Mouse (Mus musculus) forebrain, embryonic 11.5 days (tissue): Measurements from ENCODE around the gene Dleu7. TPM values are rescaled to one million over a fixed set of nuclear protein-coding genes. Genes with fewer than 3 reads are reported as not detected.

Source experiments
- ATAC-seq: fragments of 200-750 bp; cut with Nextera tagmentation; replicated peaks from 2 replicates; pipeline ENCODE4 v1.8.0; 2017; ENCODE audit warnings: moderate TSS enrichment; ENCODE audit not compliant: low FRiP score
- DNase-seq: peaks from one replicate; pipeline ENCODE4 v3.0.0-alpha.2; 2017; ENCODE audit warnings: low spot score
- H3K27ac ChIP-seq: fragments of 300-500 bp; sonication (generic); 2 replicates; pipeline ENCODE4 v1.5.1; 2014; ENCODE audit warnings: low read depth, low read length
- H3K27me3 ChIP-seq: fragments of 300-500 bp; sonication (generic); 2 replicates; pipeline ENCODE4 v1.6.1; 2014; ENCODE audit warnings: mild to moderate bottlenecking, low read length, mixed read lengths; ENCODE audit not compliant: control insufficient read depth, insufficient read depth
- H3K36me3 ChIP-seq: fragments of 300-500 bp; sonication (generic); 2 replicates; pipeline ENCODE4 v1.6.1; 2014; ENCODE audit warnings: mild to moderate bottlenecking, low read length, moderate library complexity, mixed read lengths; ENCODE audit not compliant: control insufficient read depth, insufficient read depth
- H3K4me1 ChIP-seq: fragments of 300-500 bp; sonication (generic); replicated peaks from 2 replicates; pipeline ENCODE4 v1.6.1; 2014; ENCODE audit warnings: low read length, mixed read lengths; ENCODE audit not compliant: control insufficient read depth, insufficient read depth
- H3K4me2 ChIP-seq: fragments of 300-500 bp; sonication (generic); 2 replicates; pipeline ENCODE4 v1.6.1; 2014; ENCODE audit warnings: low read depth, mild to moderate bottlenecking, low read length, moderate library complexity, mixed read lengths; ENCODE audit not compliant: severe bottlenecking
- H3K4me3 ChIP-seq: fragments of 300-500 bp; sonication (generic); 2 replicates; pipeline ENCODE4 v1.5.1; 2014; ENCODE audit warnings: low read depth, low read length
- H3K9ac ChIP-seq: fragments of 300-500 bp; sonication (generic); 2 replicates; pipeline ENCODE4 v1.6.1; 2014; ENCODE audit warnings: low read length
- H3K9me3 ChIP-seq: fragments of 300-500 bp; sonication (generic); 2 replicates; pipeline ENCODE4 v1.6.1; 2016; ENCODE audit warnings: low read length, mixed read lengths; ENCODE audit not compliant: control insufficient read depth
- WGBS: fragments of 180-500 bp; shearing (Covaris S2); extraction: QIAGEN DNeasy Blood & Tissue Kit; methylation state at CpG from one replicate; pipeline ENCODE4 v1.1.7; 2014; 5-methylcytosine and 5-hydroxymethylcytosine counted together
- polyA plus RNA-seq: library from polyadenylated mRNA; unstranded; fragments of >200 nt; fragmentation: Nextera tagmentation; extraction: Ambion mirVana; gene quantifications from 2 replicates; pipeline ENCODE4 v1.2.1, GENCODE M21; 2014

Dleu7 gene
- polyA plus RNA-seq, 1 experiment from 2014 or later: 3.2 TPM

DNA sequence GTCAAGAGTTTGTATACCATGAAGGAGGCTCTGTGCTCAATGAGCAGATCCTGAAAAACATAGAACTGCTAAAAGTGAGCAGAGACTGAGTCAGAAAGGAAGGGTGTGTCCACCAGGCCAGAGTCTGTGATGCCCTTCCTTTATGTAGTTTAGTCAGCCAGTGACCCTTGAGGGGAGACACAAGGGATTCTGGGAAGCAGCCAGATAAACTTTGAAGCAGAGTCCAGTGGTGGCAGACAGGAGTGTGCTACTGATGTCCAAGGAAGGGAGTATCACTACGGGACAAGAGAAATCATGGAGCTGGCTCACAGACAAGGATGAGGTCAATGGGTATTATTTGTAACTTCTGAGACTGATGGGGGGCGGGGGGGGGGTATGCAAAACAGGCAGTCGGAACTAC, 7.2 kb upstream of the Dleu7 start:
- WGBS: 83% methylated on average over 3 of the region's 3 CpGs
- no peak for ATAC-seq

DNA sequence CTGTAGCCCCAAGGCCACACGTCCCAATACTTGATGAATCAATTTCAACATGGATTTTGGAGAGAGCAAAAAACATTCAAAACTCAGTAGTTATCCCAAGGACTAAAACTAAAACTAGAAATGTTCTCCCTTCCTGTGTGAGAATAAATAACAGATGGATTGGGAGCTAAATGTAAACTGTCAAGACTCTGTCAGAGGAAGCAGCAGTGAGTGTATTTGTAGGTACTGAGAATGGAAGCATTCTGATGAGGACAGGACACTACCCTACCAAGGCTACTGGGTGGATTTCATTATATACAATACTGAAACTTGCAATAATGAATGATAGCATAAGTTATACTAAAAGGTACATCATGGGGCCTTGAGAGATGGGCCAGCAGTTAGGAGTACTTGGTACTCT, 6.0 kb upstream of the Dleu7 start:
- Histone ChIP-seq H3K36me3 (no peaks in the 10 kb centered on the region), H3K9me3 (no peaks in the 10 kb centered on the region), H3K4me2 (no peak overlapping the region), H3K27ac (no peak overlapping the region), H3K9ac (no peak overlapping the region), H3K4me1 (no peaks in the 10 kb centered on the region), H3K4me3 (no peak overlapping the region), H3K27me3 (no peaks in the 10 kb centered on the region)
- WGBS: 86% methylated on average over 1 of the region's 1 CpGs
- DNase-seq (no peak), ATAC-seq (no peak)

More for the DNA sequence above, 7.2 kb upstream of the Dleu7 start:
- no peaks in the 10 kb centered on the region for H3K9me3 ChIP-seq
- DNase-seq: no peak
- no peaks in the 10 kb centered on the region for H3K4me1 ChIP-seq
- no peak overlapping the region for H3K4me2 ChIP-seq
- H3K36me3 ChIP-seq: no peaks in the 10 kb centered on the region
- H3K9ac ChIP-seq: no peak overlapping the region
- no peak overlapping the region for H3K4me3 ChIP-seq
- no peaks in the 10 kb centered on the region for H3K27me3 ChIP-seq
- no peak overlapping the region for H3K27ac ChIP-seq

- no peak; the same call in 1 of the 2 replicates for ATAC-seq
- no peaks in the 10 kb centered on the region; the same call in 1 of the 2 replicates for H3K4me1 ChIP-seq
- H3K27ac ChIP-seq: no peak overlapping the region
- peak overlapping the region; percentile 72 for H3K9ac ChIP-seq
- no peaks in the 10 kb centered on the region for H3K36me3 ChIP-seq
- DNase-seq: no peak
- no peaks in the 10 kb centered on the region for H3K9me3 ChIP-seq
- H3K27me3 ChIP-seq: no peaks in the 10 kb centered on the region
- WGBS: 28% methylated on average over 7 of the region's 7 CpGs
- peak overlapping the region; percentile 100 for H3K4me2 ChIP-seq
- peak overlapping the region; percentile 50 for H3K4me3 ChIP-seq
These were observed 720 bp downstream of the Dleu7 start for GRCm38 (mm10) chr14:62292166-62292487.

DNA sequence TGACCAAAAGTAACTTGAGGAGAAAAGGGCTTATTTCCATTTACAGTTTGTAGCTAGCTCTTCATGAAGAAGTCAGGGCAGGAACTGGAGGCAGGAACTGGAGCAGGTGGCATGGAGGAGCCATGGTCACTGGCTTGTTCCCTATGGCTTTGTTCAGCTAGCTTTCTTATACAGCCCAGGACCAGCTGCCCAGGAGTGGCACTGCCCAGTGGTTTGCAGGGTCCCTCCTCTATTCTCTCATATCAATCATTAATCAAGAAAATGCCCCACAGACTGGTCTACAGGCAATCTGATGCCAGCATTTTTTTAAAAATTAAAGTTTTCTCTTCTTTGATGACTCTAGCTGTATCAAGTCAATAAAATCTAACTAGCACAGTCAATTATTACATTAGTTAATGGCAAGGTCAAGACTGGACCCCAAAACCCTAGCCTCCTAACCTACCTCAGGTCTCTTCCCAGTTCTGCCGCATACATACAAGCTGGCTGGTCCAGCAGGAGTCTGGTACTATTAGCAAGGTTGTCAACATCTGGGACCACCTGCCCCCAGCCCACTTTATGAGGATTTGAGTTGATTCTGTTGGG, 1.4 kb downstream of the Dleu7 start:
- no peak overlapping the region for H3K4me2 ChIP-seq
- no peaks in the 10 kb centered on the region; the same call in 1 of the 2 replicates for H3K4me1 ChIP-seq
- no peaks in the 10 kb centered on the region for H3K9me3 ChIP-seq
- WGBS: 88% methylated on average over 1 of the region's 1 CpGs
- H3K27ac ChIP-seq: no peak overlapping the region
- H3K4me3 ChIP-seq: no peak overlapping the region
- H3K36me3 ChIP-seq: no peaks in the 10 kb centered on the region
- ATAC-seq (no peak), DNase-seq (no peak)
- H3K27me3 ChIP-seq: no peaks in the 10 kb centered on the region
- H3K9ac ChIP-seq: no peak overlapping the region

DNA sequence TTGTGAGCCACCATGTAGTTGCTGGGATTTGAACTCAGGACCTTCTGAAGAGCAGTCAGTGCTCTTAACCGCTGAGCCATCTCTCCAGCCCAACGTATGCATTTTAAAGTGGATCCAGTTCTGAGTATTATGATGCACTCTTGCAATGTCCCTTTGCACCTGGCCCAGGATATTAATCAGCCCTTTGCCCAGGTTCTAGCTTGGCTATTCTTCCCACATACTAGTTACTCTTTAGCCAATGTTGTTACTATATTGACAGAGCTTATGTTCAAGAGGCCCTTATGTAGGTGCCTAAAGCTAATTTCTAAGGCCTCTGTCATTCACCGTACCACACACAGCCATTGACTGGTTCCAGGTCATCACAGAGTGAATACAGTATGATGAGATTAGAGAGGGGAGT, 4.1 kb downstream of the Dleu7 start:
- Histone ChIP-seq H3K4me2 (no peak overlapping the region), H3K4me1 (no peaks in the 10 kb centered on the region; the same call in 1 of the 2 replicates), H3K27me3 (no peaks in the 10 kb centered on the region), H3K36me3 (no peaks in the 10 kb centered on the region), H3K9ac (no peak overlapping the region), H3K27ac (no peak overlapping the region), H3K9me3 (no peaks in the 10 kb centered on the region), H3K4me3 (no peak overlapping the region)
- no peak for DNase-seq
- no peak for ATAC-seq
- 87% methylated on average over 3 of the region's 3 CpGs for whole genome bisulfite sequencing

DNA sequence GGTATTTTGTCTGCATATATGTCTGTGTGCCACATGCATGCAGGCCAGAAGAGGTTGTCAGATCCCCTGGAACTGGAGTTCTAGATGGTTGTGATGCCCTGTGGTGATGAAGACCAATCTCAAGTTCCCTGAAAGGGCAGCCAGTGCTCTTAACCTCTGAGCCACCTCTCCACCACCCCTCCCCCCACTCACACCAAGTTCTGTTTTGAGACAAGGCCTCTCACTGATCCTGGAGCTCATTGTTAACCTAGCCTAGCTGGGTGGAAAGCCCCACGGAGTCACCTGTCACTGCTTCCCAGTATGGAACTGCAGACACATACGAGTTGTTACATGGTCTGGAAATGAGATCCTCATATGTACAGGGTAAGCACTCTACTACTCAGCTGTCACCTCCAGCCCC, 9.9 kb downstream of the Dleu7 start:
- 69% methylated on average over 2 of the region's 2 CpGs for WGBS
- Histone ChIP-seq H3K4me1 (no peaks in the 10 kb centered on the region), H3K27me3 (no peaks in the 10 kb centered on the region), H3K27ac (no peak overlapping the region), H3K36me3 (no peaks in the 10 kb centered on the region), H3K9me3 (no peaks in the 10 kb centered on the region), H3K4me3 (no peak overlapping the region), H3K4me2 (no peak overlapping the region), H3K9ac (no peak overlapping the region)
- DNase-seq: no peak
- no peak for ATAC-seq

GRCm38 (mm10) chr14:62273604-62274003, 19.2 kb downstream of the Dleu7 start:
- H3K4me1 ChIP-seq: no peaks in the 10 kb centered on the region
- H3K9ac ChIP-seq: no peak overlapping the region
- no peak overlapping the region for H3K4me3 ChIP-seq
- H3K27ac ChIP-seq: no peak overlapping the region
- H3K27me3 ChIP-seq: no peaks in the 10 kb centered on the region
- 88% methylated on average over 3 of the region's 3 CpGs for WGBS
- DNase-seq: no peak
- H3K4me2 ChIP-seq: no peak overlapping the region
- no peaks in the 10 kb centered on the region for H3K36me3 ChIP-seq
- no peaks in the 10 kb centered on the region for H3K9me3 ChIP-seq
- ATAC-seq: no peak

- Histone ChIP-seq H3K36me3 (no peaks in the 10 kb centered on the region), H3K27me3 (no peaks in the 10 kb centered on the region), H3K4me2 (no peak overlapping the region), H3K4me1 (no peaks in the 10 kb centered on the region), H3K27ac (no peak overlapping the region), H3K4me3 (no peak overlapping the region), H3K9ac (no peak overlapping the region), H3K9me3 (no peaks in the 10 kb centered on the region)
- no peak for DNase-seq
- ATAC-seq: no peak
- WGBS: 88% methylated on average over 12 of the region's 12 CpGs
These were observed 22.0 kb downstream of the Dleu7 start for GRCm38 (mm10) chr14:62270698-62271396.

DNA sequence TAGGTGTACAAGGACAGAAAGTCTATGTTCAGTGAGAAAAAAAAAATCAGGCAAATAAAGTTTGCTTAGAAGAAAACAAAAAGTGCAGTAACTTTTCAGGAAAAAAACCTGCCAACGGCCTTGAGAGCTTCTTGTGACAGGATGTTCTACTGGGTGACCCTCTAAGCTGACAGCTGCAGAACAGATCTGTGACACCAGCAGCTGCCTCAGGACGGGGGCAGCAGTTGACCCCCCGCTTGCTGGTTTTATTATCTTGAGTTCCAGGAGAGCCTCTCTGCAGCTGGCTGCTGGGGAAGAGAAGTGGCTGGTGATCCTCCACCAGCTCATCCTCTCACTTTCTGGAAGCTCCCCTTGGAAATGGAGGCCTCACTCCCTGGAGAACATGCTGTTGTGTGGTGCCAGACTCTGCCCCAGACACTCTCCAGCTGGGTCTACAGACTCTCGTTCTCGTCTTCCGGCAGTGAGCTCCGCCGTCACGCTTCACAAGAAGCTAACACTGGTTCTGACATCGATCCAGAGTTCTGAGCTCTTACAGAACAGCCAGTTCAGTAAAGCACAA, 33.8 kb downstream of the Dleu7 start:
- 83% methylated on average over 10 of the region's 10 CpGs for WGBS
- no peak for DNase-seq
- H3K27ac ChIP-seq: no peak overlapping the region

More for the DNA sequence above, 33.8 kb downstream of the Dleu7 start:
- Histone ChIP-seq H3K27me3 (no peaks in the 10 kb centered on the region), H3K36me3 (no peaks in the 10 kb centered on the region), H3K9me3 (no peaks in the 10 kb centered on the region), H3K4me3 (no peak overlapping the region), H3K9ac (no peak overlapping the region), H3K4me1 (no peaks in the 10 kb centered on the region), H3K4me2 (no peak overlapping the region)
- no peak for ATAC-seq
